Mouse (Mus musculus) stomach, postnatal 0 days (tissue): ENCODE measurements around the gene Camkk2.

Experiments
- CTCF ChIP-seq: IDR thresholded peaks from 2 replicates; pipeline ENCODE4 v1.5.1; 2016; ENCODE audit warnings: antibody characterized with exemption, low read depth, mild to moderate bottlenecking, moderate library complexity
- EP300 ChIP-seq: optimal IDR thresholded peaks from 2 replicates; pipeline ENCODE3; 2016; ENCODE audit warnings: antibody characterized with exemption

- no peak for TF ChIP-seq CTCF
- no peak for TF ChIP-seq EP300
Measured at GRCm38 (mm10) chr5:122718400-122718799, 60.8 kb downstream of the Camkk2 start.
